Mouse (Mus musculus): ENCODE measurements at regions not wholly inside any gene's neighbourhood (a gene's known extent, or its start where the extent isn't known, plus 50 kb on each side); places are given as distances from the start of the nearest gene placed in this dataset.

DNA sequence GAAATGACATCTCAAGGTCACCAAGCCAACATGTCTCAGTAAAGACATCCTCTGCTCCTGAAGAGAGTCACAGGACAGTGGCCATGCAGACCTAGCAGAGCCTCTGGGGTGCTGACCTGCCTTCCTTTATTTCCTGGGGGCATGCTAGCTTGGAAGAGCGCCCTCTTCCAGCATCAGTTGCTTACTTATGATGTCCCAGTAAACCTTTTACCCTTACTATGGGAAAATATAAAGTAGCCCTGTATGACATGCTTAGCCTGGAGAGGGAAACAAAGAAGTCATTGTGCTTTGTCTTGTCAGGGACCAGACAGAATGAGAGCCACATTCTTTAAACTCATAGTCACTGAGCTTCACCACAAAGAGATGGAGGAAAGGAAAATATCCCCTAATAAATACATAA, 82.9 kb downstream of the Postn start:
- no peak for DNase-seq (ENCODE audit: low read depth in 2 of 2, low spot score in 2 of 2)

DNA sequence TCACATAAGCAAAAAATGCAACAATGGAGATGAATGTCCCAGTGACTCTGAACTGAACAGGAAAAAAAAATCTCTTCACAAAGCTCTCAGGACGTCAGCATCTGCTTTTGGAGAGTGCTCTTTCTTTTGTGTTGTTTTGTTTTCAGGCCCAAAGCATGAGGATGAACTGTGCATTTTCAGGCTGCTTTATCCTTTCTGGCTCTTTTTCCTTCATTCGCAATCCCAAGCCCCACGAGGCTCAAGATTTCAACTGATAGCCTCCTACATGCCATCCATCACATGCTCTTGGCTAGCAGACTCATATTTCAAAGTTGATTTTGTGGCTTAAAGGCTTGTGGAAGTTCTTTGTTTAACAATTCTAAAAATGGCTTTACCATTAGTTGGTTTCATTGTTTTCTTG, 86.0 kb downstream of the Postn start:
- no peak for DNase-seq (ENCODE audit: low read depth in 2 of 2, low spot score in 2 of 2)

DNA sequence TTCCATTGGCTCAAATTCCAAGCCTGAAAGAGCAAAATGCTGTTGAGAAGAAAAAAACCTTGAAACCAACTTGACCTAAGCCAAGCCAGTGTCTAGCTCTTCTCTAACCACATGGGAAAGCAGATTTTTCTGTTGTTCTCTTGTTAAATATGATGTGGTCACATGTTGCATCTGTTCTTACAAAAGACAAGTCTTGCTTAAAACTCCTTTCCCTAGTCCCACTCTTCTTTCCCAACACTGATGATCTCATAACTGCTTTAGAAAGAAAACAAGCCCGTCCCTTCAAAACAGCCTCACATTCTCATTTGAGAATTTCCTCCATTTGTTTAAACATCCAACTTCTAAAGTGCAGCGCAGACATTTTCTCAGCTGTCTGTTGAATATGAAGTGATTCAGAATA, 96.5 kb downstream of the Postn start:
- DNase-seq (ENCODE audit: low read depth in 2 of 2, low spot score in 2 of 2): no peak

DNA sequence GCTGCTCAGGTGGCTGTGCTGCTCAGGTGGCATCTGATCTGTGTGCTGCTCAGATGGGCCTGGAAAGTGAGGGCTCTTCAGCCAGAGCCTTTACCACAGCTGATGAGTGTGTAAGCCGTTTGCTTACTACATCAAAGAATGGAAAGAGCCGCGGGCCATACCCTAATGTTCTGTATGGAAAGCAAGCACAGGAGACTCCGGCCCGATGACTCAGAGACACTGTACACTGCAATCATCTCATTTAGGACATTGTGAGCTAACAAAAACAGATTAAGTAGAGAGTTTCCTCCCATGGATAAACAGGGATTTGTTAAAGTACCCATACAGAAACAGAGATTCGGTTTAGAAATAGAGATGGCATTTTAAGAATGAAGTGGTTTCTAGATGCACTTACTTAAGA, 100.5 kb downstream of the Postn start:
- DNase-seq (ENCODE audit: low read depth in 2 of 2, low spot score in 2 of 2): no peak

- no peak for DNase-seq (ENCODE audit: low read depth in 2 of 2, low spot score in 2 of 2)
These were observed 105.2 kb downstream of the Postn start for GRCm38 (mm10) chr3:54466097-54466496.

GRCm38 (mm10) chr3:54474209-54474608, 113.3 kb downstream of the Postn start:
- no peak for DNase-seq (ENCODE audit: low read depth in 2 of 2, low spot score in 2 of 2)

DNA sequence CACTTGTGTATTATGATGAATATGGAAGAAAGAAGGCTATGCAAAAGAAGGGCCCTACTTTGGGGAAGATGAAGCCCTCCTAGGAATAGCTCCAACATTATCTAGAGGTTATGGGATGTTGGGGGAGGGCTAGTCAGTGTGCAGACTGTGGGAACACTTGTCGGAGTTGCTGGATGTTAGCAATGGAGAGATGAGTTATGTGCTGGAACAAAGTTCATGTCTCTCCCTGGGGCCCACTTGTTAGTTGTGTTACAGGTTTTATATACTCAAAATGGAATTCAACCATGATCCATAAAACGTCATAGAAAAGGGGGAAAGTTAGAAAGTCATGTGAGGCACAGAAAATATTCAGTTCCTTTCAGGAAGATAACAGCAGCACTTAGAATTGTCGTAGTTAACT, 115.0 kb downstream of the Postn start:
- DNase-seq (ENCODE audit: low read depth in 2 of 2, low spot score in 2 of 2): no peak

GRCm38 (mm10) chr3:54477986-54478385, 117.1 kb downstream of the Postn start:
- no peak for DNase-seq (ENCODE audit: low read depth in 2 of 2, low spot score in 2 of 2)

GRCm38 (mm10) chr3:54480251-54480650, 119.3 kb downstream of the Postn start:
- no peak for DNase-seq (ENCODE audit: low read depth in 2 of 2, low spot score in 2 of 2)

DNA sequence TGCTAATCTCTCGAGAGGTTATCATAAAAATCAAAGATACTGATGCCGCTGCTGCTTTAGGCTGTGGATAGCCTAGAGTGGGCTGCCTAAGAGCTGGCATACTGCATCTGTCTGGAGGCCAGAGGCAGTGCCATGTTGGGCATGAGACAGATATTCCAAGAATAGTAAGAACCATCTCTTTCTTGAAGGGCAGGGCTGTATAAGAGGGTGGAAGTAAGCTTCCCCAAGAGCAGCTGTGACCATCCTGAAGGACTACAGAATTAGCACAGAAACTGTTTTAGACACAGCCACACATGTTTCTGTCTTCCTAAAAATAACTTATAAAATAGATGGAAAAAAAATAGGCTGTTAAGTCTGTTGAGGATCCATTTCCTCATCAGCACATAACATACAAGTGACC, 126.4 kb downstream of the Postn start:
- DNase-seq (ENCODE audit: low read depth in 2 of 2, low spot score in 2 of 2): no peak

GRCm38 (mm10) chr3:54487844-54488243, 126.9 kb downstream of the Postn start:
- DNase-seq (ENCODE audit: low read depth in 2 of 2, low spot score in 2 of 2): no peak

DNA sequence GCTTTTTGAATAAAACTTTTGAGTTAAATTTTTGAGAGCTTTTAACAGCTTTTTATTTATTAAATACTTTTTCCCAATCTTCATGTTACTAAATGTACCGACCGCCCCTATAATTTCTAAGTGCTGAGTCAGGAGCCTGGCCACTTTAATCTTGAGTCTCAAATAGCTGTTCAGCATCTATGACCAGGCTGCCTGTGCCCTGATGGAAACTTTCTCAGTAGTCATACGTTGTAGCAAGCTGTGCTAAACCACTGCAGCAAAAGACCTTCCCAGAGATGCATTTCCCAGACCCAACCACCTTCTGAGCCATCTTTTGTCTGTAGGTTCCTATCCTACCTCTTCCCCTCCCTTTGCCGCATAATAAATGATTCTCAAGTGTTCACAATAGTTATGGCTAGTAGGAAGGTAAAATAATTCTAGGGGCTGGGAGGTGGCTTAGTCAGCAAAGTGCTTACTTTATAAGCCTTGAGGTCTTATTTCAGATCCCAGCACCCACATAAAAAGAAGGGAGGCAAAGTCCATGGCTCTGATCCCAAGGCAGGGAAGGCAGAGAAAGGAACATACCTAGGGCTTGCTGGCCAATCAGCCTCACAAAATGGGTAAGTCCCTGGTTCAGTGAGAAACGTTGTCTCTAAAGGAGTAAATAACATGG, 129.5 kb downstream of the Postn start:
- no peak for DNase-seq (ENCODE audit: low read depth in 2 of 2, low spot score in 2 of 2)

- no peak for DNase-seq (ENCODE audit: low read depth in 2 of 2, low spot score in 2 of 2)
These were observed 132.7 kb downstream of the Postn start for GRCm38 (mm10) chr3:54493567-54493966.

- DNase-seq (ENCODE audit: low read depth in 2 of 2, low spot score in 2 of 2): no peak
These were observed 144.1 kb downstream of the Postn start for GRCm38 (mm10) chr3:54504997-54505396.

DNA sequence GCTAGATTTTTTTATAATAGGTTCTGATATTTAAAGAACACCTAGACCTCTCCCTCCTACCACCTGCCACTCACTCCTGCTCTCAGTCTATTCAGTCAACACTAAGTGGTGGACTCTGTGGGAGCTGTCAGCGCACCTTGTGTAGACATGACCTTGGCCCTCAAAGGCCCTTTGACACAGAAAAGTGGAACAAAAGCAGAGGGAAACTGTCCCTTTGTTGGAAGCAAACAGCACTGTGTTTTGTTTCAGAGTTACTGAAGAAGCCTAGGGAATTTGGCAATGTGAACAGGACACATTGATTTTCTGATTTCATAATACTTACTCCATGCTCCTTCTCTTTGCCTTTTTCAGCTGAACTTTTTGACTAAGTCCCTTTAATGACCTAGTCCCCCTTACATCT, 146.7 kb downstream of the Postn start:
- no peak for DNase-seq (ENCODE audit: low read depth in 2 of 2, low spot score in 2 of 2)

GRCm38 (mm10) chr3:54508906-54509305, 148.0 kb downstream of the Postn start:
- DNase-seq (ENCODE audit: low read depth in 2 of 2, low spot score in 2 of 2): no peak

- no peak for DNase-seq (ENCODE audit: low read depth in 2 of 2, low spot score in 2 of 2)
These were observed 156.3 kb downstream of the Postn start for GRCm38 (mm10) chr3:54517251-54517650.

DNA sequence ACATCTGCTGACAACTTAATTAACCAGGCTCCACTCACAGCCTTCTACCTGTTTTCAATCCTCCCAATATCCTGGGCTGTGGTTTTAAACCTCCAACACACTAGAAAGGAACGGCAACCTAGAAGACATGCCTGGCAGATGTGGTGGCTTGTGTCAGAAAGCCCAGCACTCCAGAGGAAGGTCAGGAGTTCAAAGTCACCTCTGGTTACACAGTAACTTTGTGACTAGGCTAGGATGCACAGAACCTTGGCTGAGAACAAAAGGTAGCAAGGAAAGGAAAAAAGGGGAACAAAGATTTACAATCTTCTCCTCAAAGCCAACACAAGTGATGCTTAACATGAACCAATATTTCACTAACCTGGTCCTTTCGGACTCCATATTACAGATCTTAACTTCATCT, 161.8 kb downstream of the Postn start:
- DNase-seq (ENCODE audit: low read depth in 2 of 2, low spot score in 2 of 2): no peak

GRCm38 (mm10) chr3:54526618-54527017, 165.7 kb downstream of the Postn start:
- no peak for DNase-seq (ENCODE audit: low read depth in 2 of 2, low spot score in 2 of 2)

DNA sequence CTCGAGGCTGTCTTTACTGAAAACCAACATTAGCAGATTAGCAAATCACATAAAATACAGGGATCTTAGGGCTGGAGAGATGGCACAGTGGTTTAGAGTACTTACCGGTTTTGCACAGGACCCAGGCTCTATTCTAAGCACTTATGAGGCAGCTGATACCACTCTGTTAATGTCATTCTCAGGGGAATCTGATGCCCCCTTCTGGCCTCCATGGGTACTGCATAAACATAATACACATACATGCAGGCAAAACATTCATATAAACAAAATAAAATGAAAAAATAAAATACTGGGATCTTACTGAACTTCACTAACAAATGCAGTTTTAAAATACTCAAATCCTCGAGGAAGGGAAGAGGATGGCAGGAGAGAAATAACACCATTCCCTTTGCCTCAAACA, 164.3 kb upstream of the Supt20 start:
- no peak for DNase-seq (ENCODE audit: low read depth in 2 of 2, low spot score in 2 of 2)

DNA sequence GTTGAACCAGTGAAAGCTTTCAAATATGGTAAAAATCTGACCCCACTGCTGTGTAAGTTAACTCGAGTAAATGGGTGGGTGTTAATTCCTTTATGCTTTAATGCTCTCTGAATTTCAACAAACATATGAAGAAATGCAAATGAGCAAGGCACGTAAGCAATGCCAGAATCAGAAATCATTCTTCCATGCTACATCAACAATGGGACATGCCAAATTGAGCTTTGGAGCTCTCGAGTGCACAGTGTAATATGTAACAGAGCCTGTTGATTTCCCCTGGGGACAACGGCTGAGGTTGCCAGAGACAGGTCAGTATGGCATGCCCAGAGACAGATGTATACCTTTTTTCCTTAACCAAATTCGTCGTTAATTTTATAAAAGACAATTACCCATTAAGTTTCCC, 162.4 kb upstream of the Supt20 start:
- DNase-seq (ENCODE audit: low read depth in 2 of 2, low spot score in 2 of 2): no peak

- DNase-seq (ENCODE audit: low read depth in 2 of 2, low spot score in 2 of 2): no peak
These were observed 157.2 kb upstream of the Supt20 start for GRCm38 (mm10) chr3:54535361-54535760.

GRCm38 (mm10) chr3:54538055-54538454, 154.6 kb upstream of the Supt20 start:
- no peak for DNase-seq (ENCODE audit: low read depth in 2 of 2, low spot score in 2 of 2)

Measured in CD8-positive naive resting alpha-beta T cell, adult 2 months (primary cell).